ENCODE assay signal across 11 mouse cellular contexts in genomic region chr7:116230811-116231609, GRCm38 (mm10).
A peak's percentile ranks its signal among the peaks of the same experiment; 100 is the strongest.
DNase-seq lines count a peak whose midpoint lies in the region.
"Had no signal": no experiment of that assay in that cellular context is flagged by ENCODE, and none has a peak within 500 bp of the region (broad histone marks: within the 10 kb centered on the region; RNA-seq: fewer than 3 reads in every experiment).

No protein-coding gene starts in this region.

- peak; percentile 46 for DNase-seq in adrenal gland, postnatal 14 days
- no peak for DNase-seq in adrenal gland, adult 18-20 months (ENCODE audit: low spot score in 2 of 2)
- DNase-seq in 416B (ENCODE audit: low read depth), result peak; percentile 57
- DNase-seq in brain, adult 2 months (ENCODE audit: low read depth, low spot score), result peak; percentile 58
- DNase-seq in monocyte, adult 2 months (ENCODE audit: low read depth in 1 of 2, low spot score in 2 of 2), result peak; percentile 30 to 42
- DNase-seq in embryo, embryonic 11 days, result no peak
- DNase-seq in cerebellum, adult 9-10 months, result no peak
- DNase-seq in MN1 (ENCODE audit: low spot score), result no peak
- DNase-seq: adrenal gland, adult 8-10 months; cerebellum, adult 9-11 months; heart, postnatal 36 days had no signal

Comparison
In these comparisons a context has a peak if more than half of its experiments do, and no peak if none do; other contexts are left out.
1. DNase-seq: peak in adrenal gland, postnatal 14 days (single experiment), 416B (single experiment), brain, adult 2 months (single experiment) and monocyte, adult 2 months (2 of 2); none in adrenal gland, adult 18-20 months (0 of 2), embryo, embryonic 11 days (single experiment), cerebellum, adult 9-10 months (single experiment) and MN1 (single experiment).